Mouse (Mus musculus) embryo, embryonic 11.5 days (tissue): ENCODE data around the gene Pced1b.

Experiments
- DNase-seq: peaks from one replicate; pipeline ENCODE4 v3.0.0-alpha.2; 2012; ENCODE audit warnings: low read depth, low spot score

The Pced1b gene

GRCm38 (mm10) chr15:97286731-97287130, 39.8 kb downstream of the Pced1b start:
- no peak for DNase-seq

- DNase-seq: no peak
Observed at GRCm38 (mm10) chr15:97287436-97288143, 40.7 kb downstream of the Pced1b start.

GRCm38 (mm10) chr15:97288690-97289089, 41.8 kb downstream of the Pced1b start:
- no peak for DNase-seq

- DNase-seq: no peak
Observed at GRCm38 (mm10) chr15:97289176-97289575, 42.3 kb downstream of the Pced1b start.

- no peak for DNase-seq
Observed at GRCm38 (mm10) chr15:97290351-97290750, 43.4 kb downstream of the Pced1b start.

- DNase-seq: no peak
Observed at GRCm38 (mm10) chr15:97291291-97292050, 44.6 kb downstream of the Pced1b start.

- DNase-seq: no peak
Observed at GRCm38 (mm10) chr15:97307935-97308334, 61.0 kb downstream of the Pced1b start.

- no peak for DNase-seq
Observed at GRCm38 (mm10) chr15:97309533-97309932, 62.6 kb downstream of the Pced1b start.

- no peak for DNase-seq
Observed at GRCm38 (mm10) chr15:97310251-97310650, 63.3 kb downstream of the Pced1b start.

- DNase-seq: no peak
Observed at GRCm38 (mm10) chr15:97311211-97311610, 64.3 kb downstream of the Pced1b start.

- no peak for DNase-seq
Observed at GRCm38 (mm10) chr15:97311937-97312336, 65.0 kb downstream of the Pced1b start.

- DNase-seq: no peak
Observed at GRCm38 (mm10) chr15:97314720-97315421, 68.0 kb downstream of the Pced1b start.

GRCm38 (mm10) chr15:97315422-97315757, 68.5 kb downstream of the Pced1b start:
- DNase-seq: no peak

GRCm38 (mm10) chr15:97318365-97319001, 71.6 kb downstream of the Pced1b start:
- no peak for DNase-seq

GRCm38 (mm10) chr15:97322821-97323220, 75.9 kb downstream of the Pced1b start:
- no peak for DNase-seq

- DNase-seq: no peak
Observed at GRCm38 (mm10) chr15:97323466-97323865, 76.6 kb downstream of the Pced1b start.

GRCm38 (mm10) chr15:97324311-97324710, 77.4 kb downstream of the Pced1b start:
- no peak for DNase-seq

- DNase-seq: no peak
Observed at GRCm38 (mm10) chr15:97327500-97328081, 80.7 kb downstream of the Pced1b start.

GRCm38 (mm10) chr15:97332582-97332981, 85.7 kb downstream of the Pced1b start:
- DNase-seq: no peak

GRCm38 (mm10) chr15:97337636-97338352, 90.9 kb downstream of the Pced1b start:
- DNase-seq: no peak
